Mouse (Mus musculus): ENCODE measurements around the gene Tas2r130.
"Not testable (repeated sequence)": the region's sequence is repeated elsewhere in the genome, so short reads cannot be mapped to it uniquely, and the experiment has no call there.

Gene Tas2r130

GRCm38 (mm10) chr6:131630812-131631211 lies at the start of gene Tas2r130:
Gene Tas2r130, minus strand, starts transcription at chr6:131630912.
- no peak for DNase-seq

GRCm38 (mm10) chr6:131678786-131679185 lies 48.1 kb upstream of the Tas2r130 start, which contains the start of gene Tas2r106:
Gene Tas2r106, minus strand, starts transcription at chr6:131678886.
- no peak for DNase-seq

GRCm38 (mm10) chr6:131660049-131660448 lies 29.3 kb upstream of the Tas2r130 start, which contains the start of gene Tas2r107:
Gene Tas2r107, minus strand, starts transcription at chr6:131660149.
- no peak for DNase-seq

GRCm38 (mm10) chr6:131609956-131610355 lies 20.8 kb downstream of the Tas2r130 start:
- not testable (repeated sequence) for DNase-seq

- DNase-seq = no peak
Measured at GRCm38 (mm10) chr6:131604821-131605220, 25.9 kb downstream of the Tas2r130 start.
